ENCODE assay signal across 8 mouse cellular contexts in genomic region chr11:21093081-21093815, GRCm38 (mm10). TPM values are rescaled to one million over a fixed set of nuclear protein-coding genes. Genes with fewer than 3 reads are reported as not detected.
DNase-seq lines count a peak whose midpoint lies in the region; ATAC-seq lines count a peak whose summit lies in the region.

No protein-coding gene starts in this region.

- peak; percentile 13 for DNase-seq in neural tube, embryonic 11.5 days (ENCODE audit: low spot score)
- no peak for DNase-seq in neural tube, embryonic 10.5 days (ENCODE audit: extremely low spot score, low spot score)
- no peak for DNase-seq in adrenal gland, adult 18-20 months (ENCODE audit: low spot score in 2 of 2)
- no peak for DNase-seq in retina, embryonic 14.5 days (ENCODE audit: low spot score)

- H3K9ac ChIP-seq in neural tube, embryonic 11.5 days (ENCODE audit: low read length) = no peak overlapping the region; the same call in 1 of the 2 replicates
- no peak overlapping the region for H3K9ac ChIP-seq in limb, embryonic 13.5 days
- no peak overlapping the region for H3K9ac ChIP-seq in stomach, embryonic 14.5 days (replicated peaks; ENCODE audit: low read depth, low read length)

- H3K27me3 ChIP-seq in erythroblast, embryonic 14.5 days (ENCODE audit: control insufficient read depth) = peaks cover 4% of the 10 kb centered on the region; the same call in 1 of the 2 replicates
- H3K27me3 ChIP-seq in neural tube, embryonic 11.5 days (ENCODE audit: control insufficient read depth, insufficient read depth, low read length) = no peaks in the 10 kb centered on the region
- H3K27me3 ChIP-seq in limb, embryonic 13.5 days = no peaks in the 10 kb centered on the region
- H3K27me3 ChIP-seq in stomach, embryonic 14.5 days (ENCODE audit: control insufficient read depth, insufficient read depth, low read length) = no peaks in the 10 kb centered on the region

- peak overlapping the region; percentile 96 for H3K4me3 ChIP-seq in erythroblast, embryonic 14.5 days (replicated peaks)
- peak overlapping the region; percentile 15 for H3K4me3 ChIP-seq in neural tube, embryonic 11.5 days (ENCODE audit: low read depth, low read length)
- H3K4me3 ChIP-seq in limb, embryonic 13.5 days = peak overlapping the region; percentile 18
- H3K4me3 ChIP-seq in stomach, embryonic 14.5 days (ENCODE audit: low read depth, low read length) = 0 out of 2 replicates have a peak overlapping the region, but pooled peaks have one; percentile 3

- no peak for ATAC-seq in erythroblast, adult 5-6 weeks (replicated peaks; ENCODE audit: low FRiP score, poor library complexity, severe bottlenecking)
- ATAC-seq in neural tube, embryonic 11.5 days (ENCODE audit: insufficient read depth, low FRiP score, low TSS enrichment) = no peak
- ATAC-seq in limb, embryonic 13.5 days (ENCODE audit: low FRiP score, low read depth) = no peak
- no peak for ATAC-seq in stomach, embryonic 14.5 days (ENCODE audit: insufficient number of reproducible peaks, insufficient read depth, low FRiP score, low read depth)

- H3K9me3 ChIP-seq in erythroblast, embryonic 14.5 days (ENCODE audit: control insufficient read depth, low read length) = no peaks in the 10 kb centered on the region
- 0 out of 2 replicates have a peak, but pooled peaks cover 2% of the 10 kb centered on the region for H3K9me3 ChIP-seq in neural tube, embryonic 11.5 days (ENCODE audit: control insufficient read depth, low read length)
- no peaks in the 10 kb centered on the region for H3K9me3 ChIP-seq in limb, embryonic 13.5 days
- H3K9me3 ChIP-seq in stomach, embryonic 14.5 days (ENCODE audit: control insufficient read depth, low read depth, low read length) = no peaks in the 10 kb centered on the region

- H3K36me3 ChIP-seq in erythroblast, embryonic 14.5 days (ENCODE audit: control insufficient read depth) = peaks cover 9% of the 10 kb centered on the region
- H3K36me3 ChIP-seq in neural tube, embryonic 11.5 days (ENCODE audit: control insufficient read depth, insufficient read depth, low read length) = no peaks in the 10 kb centered on the region
- 0 out of 2 replicates have a peak, but pooled peaks cover 3% of the 10 kb centered on the region for H3K36me3 ChIP-seq in limb, embryonic 13.5 days
- no peaks in the 10 kb centered on the region for H3K36me3 ChIP-seq in stomach, embryonic 14.5 days (ENCODE audit: control insufficient read depth, insufficient read depth, low read length)

- H3K4me1 ChIP-seq in erythroblast, embryonic 14.5 days (ENCODE audit: control insufficient read depth) = peaks cover 43% of the 10 kb centered on the region
- no peaks in the 10 kb centered on the region for H3K4me1 ChIP-seq in neural tube, embryonic 11.5 days (ENCODE audit: control insufficient read depth, insufficient read depth, low read length)
- H3K4me1 ChIP-seq in limb, embryonic 13.5 days = peaks cover 15% of the 10 kb centered on the region
- no peaks in the 10 kb centered on the region for H3K4me1 ChIP-seq in stomach, embryonic 14.5 days (ENCODE audit: control insufficient read depth, insufficient read depth, low read length)

- WGBS in neural tube, embryonic 11.5 days = 31% methylated on average over 3 of the region's 3 CpGs
- 30% methylated on average over 3 of the region's 3 CpGs for WGBS in limb, embryonic 13.5 days
- 49% methylated on average over 3 of the region's 3 CpGs for WGBS in stomach, embryonic 14.5 days

- H3K4me2 ChIP-seq in neural tube, embryonic 11.5 days (ENCODE audit: low read depth) = peak overlapping the region; percentile 35
- peak overlapping the region; percentile 55 for H3K4me2 ChIP-seq in limb, embryonic 13.5 days (replicated peaks)
- peak overlapping the region; percentile 29 for H3K4me2 ChIP-seq in stomach, embryonic 14.5 days (replicated peaks; ENCODE audit: low read depth, low read length)

- no peak overlapping the region for H3K27ac ChIP-seq in neural tube, embryonic 11.5 days (ENCODE audit: low read depth, low read length)
- no peak overlapping the region for H3K27ac ChIP-seq in limb, embryonic 13.5 days
- H3K27ac ChIP-seq in stomach, embryonic 14.5 days (ENCODE audit: low read length) = no peak overlapping the region

RNA-seq across cellular contexts. Expression of gene Peli1, which starts 2.2 kb away (rescaled TPM):
- 1.3 and 1.4 TPM in 2 replicates for polyA plus RNA-seq in erythroblast, embryonic 14.5 days (2012)
- 17.5 and 28.0 TPM in 2 replicates for total RNA-seq in erythroblast, adult 5-6 weeks (2015; ENCODE audit: low replicate concordance)
- 26.2 and 28.4 TPM in 2 replicates for total RNA-seq in erythroblast, adult 5-6 weeks (2017; ENCODE audit: low replicate concordance)
- 107 and 108 TPM in 2 replicates for polyA plus RNA-seq in neural tube, embryonic 11.5 days (2014; fragmentation: Nextera tagmentation; extraction: Ambion mirVana)
- polyA plus RNA-seq in limb, embryonic 13.5 days (2015; fragmentation: Nextera tagmentation; extraction: Ambion mirVana) = 44.5 and 45.1 TPM in 2 replicates
- polyA plus RNA-seq in stomach, embryonic 14.5 days (2014; fragmentation: Nextera tagmentation; extraction: Ambion mirVana) = 38.8 and 44.0 TPM in 2 replicates
- total RNA-seq in adrenal gland, adult 18-20 months (2021) = 10 to 100 TPM; 16.1 to 18.3 TPM

Comparison
In these comparisons a context has a peak if more than half of its experiments do, and no peak if none do; other contexts are left out.
1. H3K4me3 ChIP-seq: peak in every context shown above with its lines; median percentile 96 in erythroblast, embryonic 14.5 days; 18 in limb, embryonic 13.5 days; 15 in neural tube, embryonic 11.5 days; 3 in stomach, embryonic 14.5 days.
2. RNA of gene Peli1, which starts 2.2 kb away (polyA plus RNA-seq): 107 to 108 TPM in neural tube, embryonic 11.5 days, 44.5 to 45.1 TPM in limb, embryonic 13.5 days and 38.8 to 44.0 TPM in stomach, embryonic 14.5 days; 1.3 to 1.4 TPM in erythroblast, embryonic 14.5 days; every median in the first group is over 10 times any median in the second.
3. Peak in every context shown above with its lines, with median percentiles within 50 percentile points of each other: H3K4me2 ChIP-seq.